Mouse (Mus musculus) MEL (cell line): ENCODE results near the gene Men1. TPM values are rescaled to one million over a fixed set of nuclear protein-coding genes. Genes with fewer than 3 reads are reported as not detected.

ENCODE experiments used
- DNase-seq: peaks from one replicate; pipeline ENCODE4 v3.0.0; 2011; ENCODE audit warnings: low read depth, low spot score
- H3K27ac ChIP-seq: 2 replicates; pipeline ENCODE4 v1.5.1; 2012; ENCODE audit warnings: low read depth, mild to moderate bottlenecking, control low read depth, low read length, moderate library complexity; ENCODE audit not compliant: control insufficient read depth
- H3K27me3 ChIP-seq, 2 experiments: fragments of 150-350 bp in 1 of 2; sonication (generic) in 1 of 2; 2 replicates each; pipeline ENCODE4 v1.6.1; 2012; ENCODE audit warnings: low read length in 2 of 2, mild to moderate bottlenecking in 2 of 2, improper control_type of control experiment in 1 of 2, moderate library complexity in 1 of 2; ENCODE audit not compliant: insufficient read depth in 2 of 2, control insufficient read depth in 1 of 2
- H3K36me3 ChIP-seq, 2 experiments: 2 replicates each; pipeline ENCODE4 v1.6.1; 2012 to 2014; ENCODE audit warnings: low read length in 2 of 2, improper control_type of control experiment in 1 of 2, inconsistent platforms in 1 of 2, mild to moderate bottlenecking in 1 of 2; ENCODE audit not compliant: insufficient read depth in 2 of 2, control insufficient read depth in 1 of 2
- H3K4me1 ChIP-seq, 2 experiments: fragments of 150-350 bp in 1 of 2; sonication (generic) in 1 of 2; 2 replicates each; pipeline ENCODE4 v1.6.1; 2012; ENCODE audit warnings: low read length in 2 of 2, improper control_type of control experiment in 1 of 2, mild to moderate bottlenecking in 1 of 2; ENCODE audit not compliant: insufficient read depth in 2 of 2, control insufficient read depth in 1 of 2
- H3K4me3 ChIP-seq, 2 experiments: fragments of 150-350 bp in 1 of 2; sonication (generic) in 1 of 2; 2 replicates each; pipeline ENCODE4 v1.5.1; 2012; ENCODE audit warnings: low read depth in 2 of 2, low read length in 2 of 2, mild to moderate bottlenecking in 2 of 2, moderate library complexity in 2 of 2, control low read depth in 1 of 2, improper control_type of control experiment in 1 of 2; ENCODE audit not compliant: control insufficient read depth in 1 of 2, insufficient read depth in 1 of 2
- H3K79me2 ChIP-seq: 2 replicates; pipeline ENCODE4 v1.6.1; 2012; ENCODE audit warnings: mild to moderate bottlenecking, low read length, moderate library complexity; ENCODE audit not compliant: control insufficient read depth, poor library complexity, insufficient read depth
- H3K9ac ChIP-seq: 2 replicates; pipeline ENCODE4 v1.6.1; 2012; ENCODE audit warnings: low read depth, mild to moderate bottlenecking, control low read depth, low read length, moderate library complexity; ENCODE audit not compliant: control insufficient read depth, poor library complexity, severe bottlenecking
- H3K9me3 ChIP-seq: fragments of 150-350 bp; sonication (generic); replicated peaks from 2 replicates; pipeline ENCODE4 v1.6.1; 2012; ENCODE audit warnings: mild to moderate bottlenecking, low read length, improper control_type of control experiment, moderate library complexity; ENCODE audit not compliant: insufficient read depth
- BHLHE40 ChIP-seq: IDR thresholded peaks from 2 replicates; pipeline ENCODE4 v1.6.1; 2012; ENCODE audit warnings: low read depth, mild to moderate bottlenecking, inconsistent platforms, low read length, improper control_type of control experiment, borderline replicate concordance
- CHD1 ChIP-seq: IDR thresholded peaks from 2 replicates; pipeline ENCODE4 v1.6.1; 2012; ENCODE audit warnings: low read depth, mild to moderate bottlenecking, inconsistent platforms, low read length, improper control_type of control experiment
- CHD2 ChIP-seq: IDR thresholded peaks from 2 replicates; pipeline ENCODE4 v1.6.1; 2011; ENCODE audit warnings: low read length, improper control_type of control experiment
- CTCF ChIP-seq, 3 experiments: IDR thresholded peaks in 2 of 3; conservative IDR thresholded peaks in 1 of 3; 2 replicates each; pipeline ENCODE4 v1.5.1; 2011 to 2012; ENCODE audit warnings: low read length in 3 of 3, low read depth in 2 of 3, mild to moderate bottlenecking in 2 of 3, improper control_type of control experiment in 1 of 3, inconsistent platforms in 1 of 3, mixed read lengths in 1 of 3, moderate library complexity in 1 of 3; ENCODE audit not compliant: control insufficient read depth in 1 of 3, insufficient read depth in 1 of 3, poor library complexity in 1 of 3, severe bottlenecking in 1 of 3
- E2F4 ChIP-seq: IDR thresholded peaks from 2 replicates; pipeline ENCODE4 v1.6.1; 2011; ENCODE audit warnings: low read depth, low read length, improper control_type of control experiment, borderline replicate concordance
- ELF1 ChIP-seq: IDR thresholded peaks from 2 replicates; pipeline ENCODE4 v1.6.1; 2014; ENCODE audit warnings: low read depth, mild to moderate bottlenecking, inconsistent platforms, low read length, improper control_type of control experiment, moderate library complexity
- EP300 ChIP-seq, 2 experiments: IDR thresholded peaks; 2 replicates each; pipeline ENCODE4 v1.6.1; 2011; ENCODE audit warnings: improper control_type of control experiment in 2 of 2, low read length in 2 of 2, low read depth in 1 of 2, mild to moderate bottlenecking in 1 of 2
- ETS1 ChIP-seq: IDR thresholded peaks from 2 replicates; pipeline ENCODE4 v1.6.1; 2012; ENCODE audit warnings: low read depth, mild to moderate bottlenecking, inconsistent platforms, low read length, improper control_type of control experiment, moderate library complexity
- GABPA ChIP-seq: IDR thresholded peaks from 2 replicates; pipeline ENCODE4 v1.6.1; 2012; ENCODE audit warnings: low read depth, mild to moderate bottlenecking, inconsistent platforms, low read length, improper control_type of control experiment, moderate library complexity
- GATA1 ChIP-seq: IDR thresholded peaks from 2 replicates; pipeline ENCODE4 v1.6.1; 2011; ENCODE audit warnings: low read depth, low read length, improper control_type of control experiment
- HCFC1 ChIP-seq: IDR thresholded peaks from 2 replicates; pipeline ENCODE4 v1.6.1; 2012; ENCODE audit warnings: low read depth, mild to moderate bottlenecking, inconsistent platforms, low read length, improper control_type of control experiment, moderate library complexity
- JUND ChIP-seq: IDR thresholded peaks from 2 replicates; pipeline ENCODE4 v1.6.1; 2011; ENCODE audit warnings: low read depth, mild to moderate bottlenecking, improper control_type of control experiment, low read length
- KAT2A ChIP-seq: conservative IDR thresholded peaks from 2 replicates; pipeline ENCODE4 v1.6.1; 2012; ENCODE audit warnings: low read depth, low read length, improper control_type of control experiment, inconsistent platforms
- MAFK ChIP-seq: IDR thresholded peaks from 2 replicates; pipeline ENCODE4 v1.6.1; 2011; ENCODE audit warnings: low read depth, mild to moderate bottlenecking, low read length, improper control_type of control experiment, borderline replicate concordance
- MAX ChIP-seq: IDR thresholded peaks from 2 replicates; pipeline ENCODE4 v1.6.1; 2011; ENCODE audit warnings: low read length, improper control_type of control experiment
- MEF2A ChIP-seq: IDR thresholded peaks from 2 replicates; pipeline ENCODE4 v1.6.1; 2014; ENCODE audit warnings: low read depth, mild to moderate bottlenecking, inconsistent platforms, low read length, improper control_type of control experiment; ENCODE audit not compliant: poor library complexity, insufficient replicate concordance, severe bottlenecking; ENCODE audit errors: extremely low read depth
- MXI1 ChIP-seq: IDR thresholded peaks from 2 replicates; pipeline ENCODE4 v1.6.1; 2011; ENCODE audit warnings: mild to moderate bottlenecking, low read depth, low read length, improper control_type of control experiment
- MYB ChIP-seq: IDR thresholded peaks from 2 replicates; pipeline ENCODE4 v1.6.1; 2011; ENCODE audit warnings: mild to moderate bottlenecking, low read depth, low read length, improper control_type of control experiment
- NELFE ChIP-seq: IDR thresholded peaks from 2 replicates; pipeline ENCODE4 v1.6.1; 2011; ENCODE audit warnings: low read depth, low read length, improper control_type of control experiment
- NRF1 ChIP-seq: IDR thresholded peaks from 2 replicates; pipeline ENCODE4 v1.6.1; 2014; ENCODE audit warnings: low read depth, mild to moderate bottlenecking, inconsistent platforms, low read length, improper control_type of control experiment, moderate library complexity; ENCODE audit not compliant: poor library complexity, insufficient read depth, severe bottlenecking
- POLR2A ChIP-seq, 2 experiments: IDR thresholded peaks; 2 replicates each; pipeline ENCODE4 v1.6.1; 2011 to 2012; ENCODE audit warnings: low read length in 2 of 2, mild to moderate bottlenecking in 2 of 2, control low read depth in 1 of 2, improper control_type of control experiment in 1 of 2, low read depth in 1 of 2, moderate library complexity in 1 of 2; ENCODE audit not compliant: control insufficient read depth in 1 of 2, insufficient read depth in 1 of 2, poor library complexity in 1 of 2
- POLR2AphosphoS2 ChIP-seq: IDR thresholded peaks from 2 replicates; pipeline ENCODE4 v1.6.1; 2011; ENCODE audit warnings: low read length, improper control_type of control experiment
- RCOR1 ChIP-seq: IDR thresholded peaks from 2 replicates; pipeline ENCODE4 v1.6.1; 2012; ENCODE audit warnings: low read depth, mild to moderate bottlenecking, inconsistent platforms, low read length, improper control_type of control experiment
- SIN3A ChIP-seq: IDR thresholded peaks from 2 replicates; pipeline ENCODE4 v1.6.1; 2012; ENCODE audit warnings: low read length, improper control_type of control experiment, inconsistent platforms
- SMC3 ChIP-seq: IDR thresholded peaks from 2 replicates; pipeline ENCODE4 v1.6.1; 2011; ENCODE audit warnings: low read depth, low read length, improper control_type of control experiment
- TAL1 ChIP-seq: IDR thresholded peaks from 2 replicates; pipeline ENCODE4 v1.6.1; 2012; ENCODE audit warnings: mild to moderate bottlenecking, inconsistent platforms, low read length, moderate library complexity, mixed read lengths
- TBP ChIP-seq: IDR thresholded peaks from 2 replicates; pipeline ENCODE4 v1.8.0; 2011; ENCODE audit warnings: low read depth, low read length, improper control_type of control experiment
- TCF12 ChIP-seq: IDR thresholded peaks from 2 replicates; pipeline ENCODE4 v1.6.1; 2014; ENCODE audit warnings: low read depth, mild to moderate bottlenecking, inconsistent platforms, low read length, improper control_type of control experiment, moderate library complexity
- UBTF ChIP-seq: IDR thresholded peaks from 2 replicates; pipeline ENCODE4 v1.6.1; 2012; ENCODE audit warnings: low read depth, mild to moderate bottlenecking, inconsistent platforms, low read length, improper control_type of control experiment, moderate library complexity, borderline replicate concordance; ENCODE audit not compliant: insufficient read depth
- USF1 ChIP-seq: IDR thresholded peaks from 2 replicates; pipeline ENCODE4 v1.6.1; 2014; ENCODE audit warnings: low read depth, mild to moderate bottlenecking, inconsistent platforms, low read length, improper control_type of control experiment, moderate library complexity
- USF2 ChIP-seq, 2 experiments: IDR thresholded peaks; 2 replicates each; pipeline ENCODE4 v1.6.1; 2011 to 2012; ENCODE audit warnings: improper control_type of control experiment in 2 of 2, low read length in 2 of 2, borderline replicate concordance in 1 of 2, inconsistent platforms in 1 of 2, low read depth in 1 of 2, mild to moderate bottlenecking in 1 of 2; ENCODE audit not compliant: insufficient read depth in 1 of 2
- ZC3H11A ChIP-seq: IDR thresholded peaks from 2 replicates; pipeline ENCODE4 v1.6.1; 2012; ENCODE audit warnings: low read depth, mild to moderate bottlenecking, inconsistent platforms, low read length, improper control_type of control experiment
- ZKSCAN1 ChIP-seq: IDR thresholded peaks from 2 replicates; pipeline ENCODE4 v1.6.1; 2012; ENCODE audit warnings: low read depth, mild to moderate bottlenecking, inconsistent platforms, low read length, improper control_type of control experiment, moderate library complexity
- ZMIZ1 ChIP-seq: IDR thresholded peaks from 2 replicates; pipeline ENCODE4 v1.6.1; 2012; ENCODE audit warnings: low read depth, mild to moderate bottlenecking, inconsistent platforms, low read length, improper control_type of control experiment, moderate library complexity
- ZNF384 ChIP-seq: IDR thresholded peaks from 2 replicates; pipeline ENCODE4 v1.6.1; 2012; ENCODE audit warnings: low read depth, mild to moderate bottlenecking, inconsistent platforms, low read length, improper control_type of control experiment
- polyA plus RNA-seq, 2 experiments: library from polyadenylated mRNA; stranded (reverse) in 1 of 2; unstranded in 1 of 2; fragments of >175 nt in 1 of 2; fragments of >200 nt in 1 of 2; gene quantifications; 2 replicates each; pipeline versions ENCODE4 v1.2.1 to v1.2.4; 2012; ENCODE audit warnings: low replicate concordance in 2 of 2, low read depth in 1 of 2; ENCODE audit not compliant: insufficient read length in 2 of 2, insufficient read depth in 1 of 2, missing spikeins in 1 of 2
- total RNA-seq: library from RNA; depleted of rRNA; stranded (reverse); fragments of 300-350 nt; gene quantifications from 2 replicates; pipeline ENCODE4 v1.2.3, GENCODE M21; 2012; rRNA removed

Men1 gene
- total RNA-seq: 37.7 and 39.4 TPM in 2 replicates
- polyA plus RNA-seq: 100 to 1,000 TPM in 1 of 2 experiments, not detected in 1; 132 TPM

GRCm38 (mm10) chr19:6334673-6335457, at the start of gene Men1:
Gene Men1, plus strand, starts transcription at chr19:6334979.
- H3K36me3 ChIP-seq: peaks cover 0 to 11% of the 10 kb centered on the region in 2 experiments; a peak in 2 of 4 replicates
- peak; percentile 98 for DNase-seq
- H3K4me1 ChIP-seq: peaks cover 3 to 15% of the 10 kb centered on the region in 2 experiments
- no peaks in the 10 kb centered on the region for H3K27me3 ChIP-seq
- H3K9me3 ChIP-seq: no peaks in the 10 kb centered on the region
- H3K9ac ChIP-seq: peak within 1 kb of the TSS; percentile 81
- H3K27ac ChIP-seq: peak within 1 kb of the TSS; percentile 74
- H3K4me3 ChIP-seq: peak within 1 kb of the TSS; percentile 57 to 72
- H3K79me2 ChIP-seq: peaks cover 14% of the 10 kb centered on the region
- no peak for TF ChIP-seq ZNF384
- no peak for TF ChIP-seq CHD2
- peak; percentile 69 for TF ChIP-seq ELF1
- TF ChIP-seq POLR2AphosphoS2: peak; percentile 93
- peak; percentile 89 for TF ChIP-seq SIN3A
- TF ChIP-seq E2F4: peak; percentile 62; the same call in 1 of the 2 replicates
- no peak for TF ChIP-seq SMC3
- TF ChIP-seq MXI1: peak; percentile 71
- no peak for TF ChIP-seq MAFK
- no peak for TF ChIP-seq GABPA
- no peak for TF ChIP-seq MEF2A
- TF ChIP-seq ZC3H11A: no peak
- TF ChIP-seq ETS1: no peak; the same call in 1 of the 2 replicates
- TF ChIP-seq ZMIZ1: peak; percentile 80
- peak; percentile 5 to 44 (median 28); a peak in 3 of 6 replicates for TF ChIP-seq CTCF (IDR thresholded peaks at IDR 0.05 in 2 of 3, conservative IDR thresholded peaks at IDR 0.05 in 1 of 3; ENCODE audit: control insufficient read depth in 1 of 3, insufficient read depth in 1 of 3, low read depth in 2 of 3, low read length in 3 of 3, poor library complexity in 1 of 3, severe bottlenecking in 1 of 3)
- no peak for TF ChIP-seq GATA1
- TF ChIP-seq USF1: peak; percentile 69
- no peak for TF ChIP-seq UBTF
- no peak for TF ChIP-seq MYB
- TF ChIP-seq POLR2A (IDR thresholded peaks at IDR 0.05; ENCODE audit: control insufficient read depth in 1 of 2, insufficient read depth in 1 of 2, low read depth in 1 of 2, low read length in 2 of 2, poor library complexity in 1 of 2): peak; percentile 33 to 98; a peak in 3 of 4 replicates
- peak; percentile 95 for TF ChIP-seq NELFE
- TF ChIP-seq KAT2A: peak; percentile 88
- no peak for TF ChIP-seq USF2 (IDR thresholded peaks at IDR 0.05; ENCODE audit: borderline replicate concordance in 1 of 2, insufficient read depth in 1 of 2, low read depth in 1 of 2, low read length in 2 of 2)
- TF ChIP-seq CHD1: no peak
- no peak for TF ChIP-seq TAL1
- TF ChIP-seq HCFC1: peak; percentile 99
- TF ChIP-seq RCOR1: no peak
- TF ChIP-seq JUND: no peak
- peak; percentile 42; the same call in 1 of the 2 replicates for TF ChIP-seq TCF12
- peak; percentile 37; the same call in 1 of the 2 replicates for TF ChIP-seq NRF1
- no peak for TF ChIP-seq BHLHE40
- TF ChIP-seq MAX: no peak; the same call in 1 of the 2 replicates
- TF ChIP-seq EP300 (IDR thresholded peaks at IDR 0.05; ENCODE audit: low read depth in 1 of 2, low read length in 2 of 2): no peak
- TF ChIP-seq ZKSCAN1: no peak
- TF ChIP-seq TBP: peak; percentile 91
